Mouse (Mus musculus): ENCODE results near the gene Gm37419.

GRCm38 (mm10) chr16:23990161-23990970, 2.1 kb downstream of the Gm37419 start:
- TF ChIP-seq CTCF (IDR thresholded peaks at IDR 0.05; ENCODE audit: borderline replicate concordance, insufficient read depth, low read depth, low read length) (no peak), POLR2A (IDR thresholded peaks at IDR 0.05; ENCODE audit: borderline replicate concordance, insufficient read depth, low read length) (no peak)
